Mouse (Mus musculus): Measurements from ENCODE around the gene Pigq. TPM values are rescaled to one million over a fixed set of nuclear protein-coding genes. Genes with fewer than 3 reads are reported as not detected.

Gene Pigq
- total and polyA plus RNA-seq, 2 experiments from 2014 or later: 47.2 to 67.9 TPM

DNA sequence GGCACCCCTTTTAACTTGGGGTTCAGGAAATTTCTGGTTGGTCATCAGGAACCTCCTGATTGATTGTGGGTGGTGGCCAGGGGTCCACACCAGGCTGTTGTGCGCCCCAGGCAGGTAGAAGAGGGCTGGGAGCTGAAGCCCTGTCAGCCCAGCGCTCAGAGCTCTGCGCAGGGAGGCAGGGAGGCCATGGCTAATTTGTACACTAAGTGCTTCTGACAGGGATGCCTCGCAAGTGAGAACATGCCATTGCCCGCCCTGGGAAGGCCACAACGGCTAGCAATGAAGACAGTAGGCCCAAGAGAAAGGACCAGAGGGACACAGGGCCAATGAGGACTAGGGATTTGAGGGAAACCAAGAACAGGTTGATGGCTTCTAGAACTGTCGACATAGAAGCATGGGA is 11.9 kb upstream of the Pigq start:
- no peak overlapping the region for H3K9ac ChIP-seq (replicated peaks; ENCODE audit: low read depth, low read length)
- H3K27ac ChIP-seq (ENCODE audit: low read depth): no peak overlapping the region
- H3K4me1 ChIP-seq (ENCODE audit: control insufficient read depth, insufficient read depth): no peaks in the 10 kb centered on the region
- TF ChIP-seq EP300 (IDR thresholded peaks at IDR 0.05; ENCODE audit: low read depth) (no peak), CTCF (IDR thresholded peaks at IDR 0.05; ENCODE audit: low read depth) (no peak)
- no peaks in the 10 kb centered on the region for H3K9me3 ChIP-seq (replicated peaks; ENCODE audit: control insufficient read depth, low read length)
- ATAC-seq (ENCODE audit: insufficient read depth, low read depth) (no peak), DNase-seq (ENCODE audit: low spot score) (no peak)
- H3K4me2 ChIP-seq (ENCODE audit: low read depth, low read length): no peak overlapping the region
- peaks cover 18% of the 10 kb centered on the region for H3K27me3 ChIP-seq (ENCODE audit: control insufficient read depth, insufficient read depth, low read length)
- H3K36me3 ChIP-seq (replicated peaks; ENCODE audit: control insufficient read depth, insufficient read depth, low read length): peaks cover 22% of the 10 kb centered on the region; the same call in 1 of the 2 replicates
- WGBS: 73% methylated on average over 7 of the region's 7 CpGs
- no peak overlapping the region for H3K4me3 ChIP-seq (ENCODE audit: low read depth, low read length)

DNA sequence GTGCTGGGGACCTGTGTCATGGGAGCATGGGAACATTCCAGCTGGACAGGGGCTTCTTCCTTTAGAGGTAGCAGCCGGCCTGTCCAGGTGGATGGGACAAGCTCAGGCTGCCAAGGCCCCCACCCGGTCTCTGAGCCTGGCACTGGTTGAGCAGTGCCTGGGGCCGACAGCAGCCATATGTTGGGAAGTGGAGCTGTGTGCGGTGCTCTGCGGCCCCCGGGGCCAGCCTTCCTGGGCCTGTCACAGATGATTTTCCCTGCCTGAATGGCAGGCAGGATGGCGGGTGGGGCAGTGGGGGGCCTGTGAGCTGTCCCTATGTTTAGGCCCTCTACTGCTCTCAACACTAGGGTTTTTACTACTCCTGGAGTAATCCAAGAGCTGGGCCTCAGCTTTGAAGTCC is 11.5 kb upstream of the Pigq start:
- ATAC-seq (ENCODE audit: insufficient read depth, low read depth): no peak
- TF ChIP-seq CTCF (IDR thresholded peaks at IDR 0.05; ENCODE audit: low read depth): no peak
- no peak for TF ChIP-seq EP300 (IDR thresholded peaks at IDR 0.05; ENCODE audit: low read depth)
- no peaks in the 10 kb centered on the region for H3K9me3 ChIP-seq (replicated peaks; ENCODE audit: control insufficient read depth, low read length)
- DNase-seq (ENCODE audit: low spot score): no peak
- peaks cover 22% of the 10 kb centered on the region for H3K27me3 ChIP-seq (ENCODE audit: control insufficient read depth, insufficient read depth, low read length)
- H3K36me3 ChIP-seq (replicated peaks; ENCODE audit: control insufficient read depth, insufficient read depth, low read length): peaks cover 22% of the 10 kb centered on the region; the same call in 1 of the 2 replicates
- 69% methylated on average over 7 of the region's 7 CpGs for WGBS
- H3K4me3 ChIP-seq (ENCODE audit: low read depth, low read length): no peak overlapping the region
- H3K27ac ChIP-seq (ENCODE audit: low read depth): no peak overlapping the region
- H3K4me1 ChIP-seq (ENCODE audit: control insufficient read depth, insufficient read depth): no peaks in the 10 kb centered on the region
- no peak overlapping the region for H3K9ac ChIP-seq (replicated peaks; ENCODE audit: low read depth, low read length)
- H3K4me2 ChIP-seq (ENCODE audit: low read depth, low read length): no peak overlapping the region

DNA sequence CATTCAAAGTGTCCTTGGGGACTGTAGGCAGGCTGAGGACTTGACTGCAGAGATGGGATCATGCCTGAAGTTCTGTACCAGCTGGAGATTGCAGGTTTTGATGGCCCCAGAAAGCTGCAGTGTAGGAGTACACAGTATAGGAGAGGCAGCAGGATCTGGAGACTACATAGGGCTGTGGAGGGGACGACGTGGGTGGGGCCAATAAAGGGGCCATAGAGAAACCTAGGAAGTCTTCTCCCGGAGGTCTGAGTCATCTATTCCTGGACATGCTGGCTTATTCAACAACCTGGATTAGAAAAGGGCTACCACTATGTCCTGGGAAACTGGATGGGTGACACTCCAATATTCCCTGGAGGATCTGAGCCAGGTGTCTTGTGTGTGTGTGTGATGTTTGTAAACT is 11.0 kb upstream of the Pigq start:
- no peak for ATAC-seq (ENCODE audit: insufficient read depth, low read depth)
- no peak for DNase-seq (ENCODE audit: low spot score)
- no peak overlapping the region for H3K9ac ChIP-seq (replicated peaks; ENCODE audit: low read depth, low read length)
- H3K27ac ChIP-seq (ENCODE audit: low read depth): no peak overlapping the region
- peaks cover 19% of the 10 kb centered on the region; the same call in 1 of the 2 replicates for H3K36me3 ChIP-seq (replicated peaks; ENCODE audit: control insufficient read depth, insufficient read depth, low read length)
- TF ChIP-seq CTCF (IDR thresholded peaks at IDR 0.05; ENCODE audit: low read depth): no peak
- no peak for TF ChIP-seq EP300 (IDR thresholded peaks at IDR 0.05; ENCODE audit: low read depth)
- H3K9me3 ChIP-seq (replicated peaks; ENCODE audit: control insufficient read depth, low read length): no peaks in the 10 kb centered on the region
- no peaks in the 10 kb centered on the region for H3K4me1 ChIP-seq (ENCODE audit: control insufficient read depth, insufficient read depth)
- peaks cover 27% of the 10 kb centered on the region for H3K27me3 ChIP-seq (ENCODE audit: control insufficient read depth, insufficient read depth, low read length)
- 38% methylated on average over 3 of the region's 3 CpGs for WGBS
- no peak overlapping the region for H3K4me3 ChIP-seq (ENCODE audit: low read depth, low read length)
- no peak overlapping the region for H3K4me2 ChIP-seq (ENCODE audit: low read depth, low read length)

DNA sequence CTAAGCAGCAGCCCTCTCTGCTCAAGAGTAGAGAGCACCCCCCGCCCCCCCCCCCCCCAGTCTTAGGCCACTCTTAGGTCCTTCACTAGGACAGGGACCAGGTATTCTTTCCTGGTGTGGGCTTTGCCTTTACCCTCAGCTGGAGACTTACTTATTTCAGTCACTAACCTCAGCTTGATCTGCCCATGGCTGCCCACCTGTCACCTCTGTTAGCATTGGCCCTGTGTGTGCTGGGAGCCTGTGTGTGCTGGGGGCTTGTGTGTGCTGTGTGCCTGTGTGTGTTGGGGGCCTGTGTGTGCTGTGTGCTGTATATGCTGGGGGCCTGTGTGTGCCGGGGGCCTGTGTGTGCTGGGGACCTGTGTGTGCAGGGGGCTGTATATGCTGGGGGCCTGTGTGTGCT is 9.9 kb upstream of the Pigq start:
- no peaks in the 10 kb centered on the region for H3K4me1 ChIP-seq (ENCODE audit: control insufficient read depth, insufficient read depth)
- no peaks in the 10 kb centered on the region for H3K9me3 ChIP-seq (replicated peaks; ENCODE audit: control insufficient read depth, low read length)
- H3K4me3 ChIP-seq (ENCODE audit: low read depth, low read length): no peak overlapping the region
- no peak for TF ChIP-seq CTCF (IDR thresholded peaks at IDR 0.05; ENCODE audit: low read depth)
- no peak for TF ChIP-seq EP300 (IDR thresholded peaks at IDR 0.05; ENCODE audit: low read depth)
- H3K36me3 ChIP-seq (replicated peaks; ENCODE audit: control insufficient read depth, insufficient read depth, low read length): peaks cover 12% of the 10 kb centered on the region; the same call in 1 of the 2 replicates
- H3K9ac ChIP-seq (replicated peaks; ENCODE audit: low read depth, low read length): no peak overlapping the region
- peaks cover 38% of the 10 kb centered on the region for H3K27me3 ChIP-seq (ENCODE audit: control insufficient read depth, insufficient read depth, low read length)
- H3K27ac ChIP-seq (ENCODE audit: low read depth): no peak overlapping the region
- ATAC-seq (ENCODE audit: insufficient read depth, low read depth): no peak
- no peak for DNase-seq (ENCODE audit: low spot score)
- H3K4me2 ChIP-seq (ENCODE audit: low read depth, low read length): no peak overlapping the region
- 64% methylated on average over 1 of the region's 2 CpGs for WGBS

DNA sequence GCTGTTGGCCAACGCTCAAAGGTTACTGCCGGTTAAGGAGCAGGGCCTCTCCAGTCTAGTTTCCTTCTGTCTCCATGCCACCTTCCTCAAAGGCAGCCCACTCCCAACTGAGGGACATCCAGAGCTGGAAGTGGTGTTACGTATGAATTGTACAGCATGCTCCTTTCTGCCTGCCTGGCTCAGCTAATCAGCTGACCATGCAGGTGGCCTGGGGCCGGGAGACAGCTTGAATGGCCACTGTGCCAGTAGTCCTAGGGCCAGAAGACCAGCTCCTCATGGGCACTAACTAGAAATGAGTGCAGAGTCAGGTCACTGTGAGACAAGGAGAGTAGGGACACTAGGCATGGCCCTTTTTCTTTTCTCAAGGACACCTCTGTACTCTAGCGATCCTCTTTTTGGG is 8.4 kb upstream of the Pigq start:
- no peak overlapping the region for H3K9ac ChIP-seq (replicated peaks; ENCODE audit: low read depth, low read length)
- no peak overlapping the region for H3K4me3 ChIP-seq (ENCODE audit: low read depth, low read length)
- DNase-seq (ENCODE audit: low spot score): no peak
- TF ChIP-seq EP300 (IDR thresholded peaks at IDR 0.05; ENCODE audit: low read depth): no peak
- TF ChIP-seq CTCF (IDR thresholded peaks at IDR 0.05; ENCODE audit: low read depth): no peak
- no peak overlapping the region for H3K4me2 ChIP-seq (ENCODE audit: low read depth, low read length)
- no peak for ATAC-seq (ENCODE audit: insufficient read depth, low read depth)
- WGBS: 75% methylated on average over 5 of the region's 5 CpGs
- no peaks in the 10 kb centered on the region for H3K4me1 ChIP-seq (ENCODE audit: control insufficient read depth, insufficient read depth)
- peaks cover 39% of the 10 kb centered on the region for H3K27me3 ChIP-seq (ENCODE audit: control insufficient read depth, insufficient read depth, low read length)
- H3K27ac ChIP-seq (ENCODE audit: low read depth): no peak overlapping the region
- H3K36me3 ChIP-seq (replicated peaks; ENCODE audit: control insufficient read depth, insufficient read depth, low read length): no peaks in the 10 kb centered on the region
- H3K9me3 ChIP-seq (replicated peaks; ENCODE audit: control insufficient read depth, low read length): no peaks in the 10 kb centered on the region
